18 mouse cellular contexts compared by ENCODE assay signal in the genomic region with DNA sequence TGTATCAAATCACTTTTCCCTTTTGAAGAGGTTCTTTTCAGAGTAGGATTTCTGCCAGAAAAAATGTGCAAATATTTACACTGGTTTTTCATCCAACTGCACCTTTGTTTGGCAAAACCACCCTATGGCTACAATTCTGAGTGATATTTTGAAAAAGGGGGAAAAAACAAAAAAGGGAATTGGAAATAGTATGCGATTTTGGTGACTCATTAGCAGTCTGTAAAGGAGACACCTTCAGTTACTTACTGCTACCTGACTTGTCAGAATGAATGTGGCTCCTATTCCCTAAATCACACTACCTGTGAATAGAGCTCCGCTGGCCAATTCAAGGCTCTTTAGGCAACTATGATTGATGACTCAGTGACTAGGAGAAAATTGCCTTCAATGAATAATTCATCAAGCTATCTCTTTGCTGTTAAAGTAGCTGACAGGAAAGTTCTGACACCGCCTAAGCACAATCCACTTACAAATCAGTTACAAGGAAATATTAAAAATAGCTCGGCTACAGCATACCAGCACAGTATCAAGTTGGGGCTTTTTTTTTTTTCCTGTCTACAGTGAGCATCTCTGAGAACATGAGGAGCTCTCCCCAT.
A peak's percentile ranks its signal among the peaks of the same experiment; 100 is the strongest.
DNase-seq lines count a peak whose midpoint lies in the region; ATAC-seq lines count a peak whose summit lies in the region.
"Had no signal": no experiment of that assay in that cellular context is flagged by ENCODE, and none has a peak within 500 bp of the region (broad histone marks: within the 10 kb centered on the region; RNA-seq: fewer than 3 reads in every experiment).

No protein-coding gene starts in this region.

- no peak overlapping the region for H3K27ac ChIP-seq in forebrain, embryonic 11.5 days (ENCODE audit: low read depth, low read length)
- no peak overlapping the region for H3K27ac ChIP-seq in forebrain, embryonic 10.5 days
- H3K27ac ChIP-seq in neural tube, embryonic 13.5 days (replicated peaks), result peak overlapping the region; percentile 39
- H3K27ac ChIP-seq: heart, adult 2 months had no signal

- H3K27me3 ChIP-seq in forebrain, embryonic 11.5 days (ENCODE audit: control insufficient read depth, insufficient read depth, low read length), result no peaks in the 10 kb centered on the region
- 0 out of 2 replicates have a peak, but pooled peaks cover 5% of the 10 kb centered on the region for H3K27me3 ChIP-seq in forebrain, embryonic 10.5 days (ENCODE audit: poor library complexity, severe bottlenecking)
- no peaks in the 10 kb centered on the region for H3K27me3 ChIP-seq in neural tube, embryonic 13.5 days

- no peaks in the 10 kb centered on the region for H3K4me1 ChIP-seq in forebrain, embryonic 11.5 days (replicated peaks; ENCODE audit: control insufficient read depth, insufficient read depth, low read length)
- peaks cover 17% of the 10 kb centered on the region for H3K4me1 ChIP-seq in forebrain, embryonic 10.5 days
- peaks cover 17% of the 10 kb centered on the region for H3K4me1 ChIP-seq in neural tube, embryonic 13.5 days (replicated peaks)

- H3K36me3 ChIP-seq in forebrain, embryonic 11.5 days (ENCODE audit: control insufficient read depth, insufficient read depth, low read length), result no peaks in the 10 kb centered on the region
- H3K36me3 ChIP-seq in forebrain, embryonic 10.5 days (replicated peaks), result no peaks in the 10 kb centered on the region
- H3K36me3 ChIP-seq in neural tube, embryonic 13.5 days, result no peaks in the 10 kb centered on the region

- ATAC-seq in forebrain, embryonic 11.5 days (replicated peaks; ENCODE audit: low FRiP score), result peak; percentile 55
- ATAC-seq in neural tube, embryonic 13.5 days (ENCODE audit: low read depth), result peak; percentile 65; the same call in 1 of the 2 replicates
- no peak for ATAC-seq in granulocyte monocyte progenitor cell, adult 5-6 weeks (replicated peaks; ENCODE audit: poor library complexity, severe bottlenecking)
- ATAC-seq: intestine, postnatal 0 days had no signal

- DNase-seq in forebrain, embryonic 11.5 days (ENCODE audit: low spot score), result no peak
- DNase-seq in forebrain, embryonic 10.5 days (ENCODE audit: extremely low spot score, low spot score), result no peak
- no peak for DNase-seq in neural tube, embryonic 10.5 days (ENCODE audit: extremely low spot score, low spot score)
- peak; percentile 12 for DNase-seq in mesoderm, embryonic 11.5 days (ENCODE audit: low read depth, low spot score)
- no peak for DNase-seq in kidney, adult 18-20 months
- no peak for DNase-seq in kidney, adult 9 months
- DNase-seq: adrenal gland, postnatal 14 days; cerebellum, adult 11-12 months; heart, adult 2 months; heart, postnatal 14 days; kidney, postnatal 4 days; lung, postnatal 14 days; thymus, adult 18-20 months had no signal

- H3K4me3 ChIP-seq in forebrain, embryonic 11.5 days (ENCODE audit: low read depth, low read length), result no peak overlapping the region
- no peak overlapping the region for H3K4me3 ChIP-seq in forebrain, embryonic 10.5 days
- H3K4me3 ChIP-seq in neural tube, embryonic 13.5 days, result no peak overlapping the region
- H3K4me3 ChIP-seq: heart, adult 2 months; myocyte had no signal

- no peak overlapping the region for H3K9ac ChIP-seq in forebrain, embryonic 11.5 days (ENCODE audit: low read length)
- H3K9ac ChIP-seq in neural tube, embryonic 13.5 days, result no peak overlapping the region

- no peaks in the 10 kb centered on the region for H3K9me3 ChIP-seq in forebrain, embryonic 11.5 days (ENCODE audit: control insufficient read depth, low read length)
- H3K9me3 ChIP-seq in forebrain, embryonic 10.5 days, result no peaks in the 10 kb centered on the region
- H3K9me3 ChIP-seq in neural tube, embryonic 13.5 days, result no peaks in the 10 kb centered on the region

- H3K4me2 ChIP-seq in forebrain, embryonic 11.5 days (ENCODE audit: low read depth, low read length, severe bottlenecking), result no peak overlapping the region
- no peak overlapping the region for H3K4me2 ChIP-seq in neural tube, embryonic 13.5 days
- H3K4me2 ChIP-seq: liver, embryonic 11.5 days had no signal

- 46% methylated on average over 4 of the region's 4 CpGs for WGBS in forebrain, embryonic 11.5 days
- 66% methylated on average over 4 of the region's 4 CpGs for WGBS in forebrain, embryonic 10.5 days
- WGBS in neural tube, embryonic 13.5 days, result 22% methylated on average over 4 of the region's 4 CpGs
